Mouse (Mus musculus): ENCODE results near the gene Ppm1e. TPM values are rescaled to one million over a fixed set of nuclear protein-coding genes. Genes with fewer than 3 reads are reported as not detected.

Gene Ppm1e
- 2.1 TPM in 2 replicates for polyA plus RNA-seq (2015; fragmentation: Nextera tagmentation; extraction: Ambion mirVana)

- Histone ChIP-seq H3K4me3 (peak within 1 kb of the TSS; percentile 69), H3K4me1 (peaks cover 13% of the 10 kb centered on the region), H3K9me3 (no peaks in the 10 kb centered on the region), H3K27ac (no peak within 1 kb of the TSS), H3K36me3 (no peaks in the 10 kb centered on the region), H3K4me2 (replicated peaks) (peak within 1 kb of the TSS; percentile 98), H3K9ac (peak within 1 kb of the TSS; percentile 64), H3K27me3 (peaks cover 57% of the 10 kb centered on the region)
- WGBS: under 1% methylated on average over 88 of the region's 104 CpGs
- ATAC-seq (ENCODE audit: low FRiP score, low read depth): peak; percentile 94
Observed at GRCm38 (mm10) chr11:87358331-87359261, at the start of gene Ppm1e. Gene Ppm1e (minus strand): TSS chr11:87359023.

GRCm38 (mm10) chr11:87404876-87405275 lies 46.1 kb upstream of the Ppm1e start, which contains the start of the genes Rad51c and Tex14:
Gene Rad51c (minus strand): TSS chr11:87404954.
Gene Tex14 (plus strand): TSS chr11:87405065.
- H3K27me3 ChIP-seq: no peaks in the 10 kb centered on the region
- 78% methylated on average over 27 of the region's 27 CpGs for WGBS
- ATAC-seq (ENCODE audit: low FRiP score, low read depth): no peak
- H3K9ac ChIP-seq: peak within 1 kb of the TSS; percentile 77
- peak within 1 kb of the TSS; percentile 66 for H3K4me2 ChIP-seq (replicated peaks)
- peak within 1 kb of the TSS; percentile 63 for H3K4me3 ChIP-seq
- H3K36me3 ChIP-seq: peaks cover 4% of the 10 kb centered on the region
- peak within 1 kb of the TSS; percentile 94 for H3K27ac ChIP-seq
- H3K4me1 ChIP-seq: 0 out of 2 replicates have a peak, but pooled peaks cover 4% of the 10 kb centered on the region
- no peaks in the 10 kb centered on the region; the same call in 1 of the 2 replicates for H3K9me3 ChIP-seq

GRCm38 (mm10) chr11:87404111-87404853 lies 45.5 kb upstream of the Ppm1e start:
- peak overlapping the region; percentile 94 for H3K27ac ChIP-seq
- H3K4me2 ChIP-seq (replicated peaks): peak overlapping the region; percentile 66
- 3% methylated on average over 56 of the region's 58 CpGs for WGBS
- peaks cover 4% of the 10 kb centered on the region for H3K36me3 ChIP-seq
- no peaks in the 10 kb centered on the region; the same call in 1 of the 2 replicates for H3K9me3 ChIP-seq
- ATAC-seq (ENCODE audit: low FRiP score, low read depth): peak; percentile 91
- peak overlapping the region; percentile 63 for H3K4me3 ChIP-seq
- no peaks in the 10 kb centered on the region for H3K27me3 ChIP-seq
- H3K9ac ChIP-seq: peak overlapping the region; percentile 77
- 0 out of 2 replicates have a peak, but pooled peaks cover 4% of the 10 kb centered on the region for H3K4me1 ChIP-seq

- Histone ChIP-seq H3K9me3 (no peaks in the 10 kb centered on the region), H3K27ac (no peak overlapping the region), H3K4me3 (no peak overlapping the region), H3K36me3 (peaks cover 14% of the 10 kb centered on the region), H3K4me1 (no peaks in the 10 kb centered on the region), H3K27me3 (no peaks in the 10 kb centered on the region), H3K9ac (no peak overlapping the region), H3K4me2 (replicated peaks) (no peak overlapping the region)
- 98% methylated on average over 2 of the region's 2 CpGs for WGBS
- ATAC-seq (ENCODE audit: low FRiP score, low read depth): no peak
Observed at GRCm38 (mm10) chr11:87398402-87398801, 39.6 kb upstream of the Ppm1e start.

DNA sequence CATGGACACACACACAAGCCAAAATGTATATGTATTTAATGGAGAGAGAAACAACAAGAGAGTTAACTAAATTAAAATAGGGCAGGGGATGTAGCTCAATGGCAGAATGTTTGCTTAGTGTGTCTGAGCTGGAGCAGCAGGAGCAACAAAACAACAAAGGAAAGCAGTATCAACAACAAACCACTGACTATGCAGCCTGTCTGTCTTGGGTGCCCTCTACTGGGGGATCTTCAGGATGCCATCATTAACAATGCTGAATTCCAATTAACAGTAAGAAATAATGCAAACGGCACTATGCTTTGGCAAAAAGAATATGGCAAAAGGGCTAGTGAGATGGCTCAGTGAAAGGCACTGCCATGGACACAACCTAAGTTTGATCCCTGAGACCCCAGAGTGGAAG lies 35.0 kb upstream of the Ppm1e start:
- H3K9ac ChIP-seq: no peak overlapping the region
- WGBS: 57% methylated on average over 1 of the region's 1 CpGs
- H3K27me3 ChIP-seq: no peaks in the 10 kb centered on the region
- no peaks in the 10 kb centered on the region for H3K4me1 ChIP-seq
- no peaks in the 10 kb centered on the region for H3K9me3 ChIP-seq
- H3K4me2 ChIP-seq (replicated peaks): no peak overlapping the region
- H3K27ac ChIP-seq: no peak overlapping the region
- no peak overlapping the region for H3K4me3 ChIP-seq
- H3K36me3 ChIP-seq: peaks cover 20% of the 10 kb centered on the region
- ATAC-seq (ENCODE audit: low FRiP score, low read depth): no peak

GRCm38 (mm10) chr11:87385676-87386075 lies 26.9 kb upstream of the Ppm1e start:
- ATAC-seq (ENCODE audit: low FRiP score, low read depth): no peak
- no peak overlapping the region for H3K9ac ChIP-seq
- no peaks in the 10 kb centered on the region for H3K27me3 ChIP-seq
- H3K4me1 ChIP-seq: no peaks in the 10 kb centered on the region
- WGBS: 93% methylated on average over 1 of the region's 1 CpGs
- no peak overlapping the region for H3K4me2 ChIP-seq (replicated peaks)
- H3K4me3 ChIP-seq: no peak overlapping the region
- H3K27ac ChIP-seq: no peak overlapping the region
- peaks cover 6% of the 10 kb centered on the region; the same call in 1 of the 2 replicates for H3K36me3 ChIP-seq
- no peaks in the 10 kb centered on the region for H3K9me3 ChIP-seq

GRCm38 (mm10) chr11:87384551-87384950 lies 25.7 kb upstream of the Ppm1e start:
- 91% methylated on average over 4 of the region's 4 CpGs for WGBS
- Histone ChIP-seq H3K36me3 (peaks cover 9% of the 10 kb centered on the region; the same call in 1 of the 2 replicates), H3K4me1 (peaks cover 3% of the 10 kb centered on the region; the same call in 1 of the 2 replicates), H3K27me3 (no peaks in the 10 kb centered on the region), H3K9ac (no peak overlapping the region), H3K4me3 (no peak overlapping the region), H3K9me3 (no peaks in the 10 kb centered on the region), H3K4me2 (replicated peaks) (no peak overlapping the region), H3K27ac (no peak overlapping the region)
- no peak for ATAC-seq (ENCODE audit: low FRiP score, low read depth)

DNA sequence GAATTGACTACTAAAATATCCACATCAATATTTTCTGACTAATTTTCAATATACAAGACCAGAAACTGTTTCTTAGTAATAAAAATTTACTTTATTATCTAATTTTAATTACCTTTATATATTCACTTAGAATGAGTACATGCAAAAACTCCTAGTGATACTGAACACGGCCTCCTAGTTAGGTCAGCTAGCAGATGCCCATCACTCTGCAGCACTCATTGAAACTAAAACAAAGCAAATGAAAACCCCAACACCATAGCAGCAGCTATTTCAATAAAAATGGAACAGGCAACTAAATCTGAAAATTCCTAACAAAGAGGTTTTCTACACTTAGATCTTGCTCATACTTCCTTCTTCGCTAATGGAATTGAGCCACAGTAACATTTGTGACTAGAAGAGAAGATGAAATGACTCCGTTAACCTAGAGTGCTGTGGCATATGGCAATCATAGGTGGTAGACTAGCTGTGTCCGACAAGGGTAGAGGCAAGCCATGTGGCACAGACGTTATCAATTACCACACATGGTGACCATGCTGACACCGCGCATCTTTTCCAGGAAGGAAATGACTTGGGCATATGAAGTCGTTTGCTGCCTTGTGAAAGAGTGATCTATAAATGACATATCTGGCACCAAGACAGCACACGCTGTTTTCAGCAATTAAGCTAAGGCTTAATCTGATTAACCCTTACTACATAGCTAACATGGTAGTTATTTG lies 9.2 kb upstream of the Ppm1e start:
- no peak overlapping the region for H3K4me3 ChIP-seq
- H3K36me3 ChIP-seq: no peaks in the 10 kb centered on the region
- no peak overlapping the region for H3K27ac ChIP-seq
- 42% methylated on average over 9 of the region's 9 CpGs for WGBS
- H3K9ac ChIP-seq: no peak overlapping the region
- H3K4me1 ChIP-seq: no peaks in the 10 kb centered on the region
- no peaks in the 10 kb centered on the region for H3K27me3 ChIP-seq
- H3K9me3 ChIP-seq: no peaks in the 10 kb centered on the region
- ATAC-seq (ENCODE audit: low FRiP score, low read depth): no peak
- H3K4me2 ChIP-seq (replicated peaks): no peak overlapping the region

DNA sequence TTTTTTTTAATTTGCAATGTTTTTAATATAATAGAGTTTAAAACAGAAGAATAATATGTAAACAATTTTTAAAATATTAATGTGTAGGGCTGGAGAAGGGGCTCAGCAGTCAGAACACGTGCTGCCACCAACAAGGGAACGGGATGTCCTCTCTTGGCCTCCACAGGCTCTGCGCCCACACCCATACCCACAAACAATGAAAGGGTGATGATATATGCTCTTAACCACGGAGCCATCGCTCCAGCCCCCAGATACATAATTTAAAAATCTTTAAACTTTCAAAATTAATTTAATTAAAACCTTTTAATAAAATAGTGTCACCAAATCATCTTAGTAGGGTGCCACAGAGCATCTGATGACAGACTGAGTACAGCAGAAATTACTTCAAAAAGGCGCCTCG lies 8.2 kb upstream of the Ppm1e start:
- H3K4me1 ChIP-seq: no peaks in the 10 kb centered on the region
- H3K27me3 ChIP-seq: no peaks in the 10 kb centered on the region
- no peak overlapping the region for H3K9ac ChIP-seq
- H3K27ac ChIP-seq: no peak overlapping the region
- 84% methylated on average over 7 of the region's 7 CpGs for WGBS
- no peak overlapping the region for H3K4me2 ChIP-seq (replicated peaks)
- H3K9me3 ChIP-seq: no peaks in the 10 kb centered on the region
- ATAC-seq (ENCODE audit: low FRiP score, low read depth): no peak
- H3K36me3 ChIP-seq: no peaks in the 10 kb centered on the region
- no peak overlapping the region for H3K4me3 ChIP-seq

DNA sequence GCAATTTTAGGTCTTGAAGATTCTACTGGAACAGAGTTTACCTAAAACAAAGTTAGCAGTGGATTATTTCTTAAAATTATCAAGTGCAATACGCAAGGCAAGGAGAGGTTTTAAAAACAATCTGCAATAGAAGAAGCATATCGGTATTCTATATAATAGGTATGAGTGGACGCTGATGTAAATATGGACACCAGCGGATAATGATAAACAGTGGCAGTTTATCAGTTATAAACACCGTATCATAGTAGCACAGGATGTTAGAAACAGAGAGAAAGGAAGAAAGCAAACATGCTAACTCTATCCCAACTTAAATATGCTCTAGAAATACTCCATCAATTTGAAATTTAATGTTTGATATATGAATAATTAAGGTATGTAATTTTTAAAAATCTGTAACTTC lies 6.3 kb upstream of the Ppm1e start:
- Histone ChIP-seq H3K36me3 (no peaks in the 10 kb centered on the region), H3K4me3 (no peak overlapping the region), H3K4me2 (replicated peaks) (no peak overlapping the region), H3K27ac (no peak overlapping the region), H3K9me3 (no peaks in the 10 kb centered on the region), H3K4me1 (no peaks in the 10 kb centered on the region), H3K9ac (no peak overlapping the region), H3K27me3 (peaks cover 9% of the 10 kb centered on the region)
- WGBS: 93% methylated on average over 5 of the region's 5 CpGs
- no peak for ATAC-seq (ENCODE audit: low FRiP score, low read depth)

- peaks cover 55% of the 10 kb centered on the region for H3K27me3 ChIP-seq
- ATAC-seq (ENCODE audit: low FRiP score, low read depth): no peak; the same call in 1 of the 2 replicates
Observed at GRCm38 (mm10) chr11:87359262-87359612, 414 bp upstream of the Ppm1e start.

More at GRCm38 (mm10) chr11:87359262-87359612, 414 bp upstream of the Ppm1e start:
- Histone ChIP-seq H3K9ac (peak overlapping the region; percentile 64), H3K4me1 (peaks cover 13% of the 10 kb centered on the region), H3K4me3 (peak overlapping the region; percentile 69), H3K4me2 (replicated peaks) (peak overlapping the region; percentile 98), H3K27ac (no peak overlapping the region), H3K9me3 (no peaks in the 10 kb centered on the region), H3K36me3 (no peaks in the 10 kb centered on the region)
- 16% methylated on average over 10 of the region's 10 CpGs for WGBS

Measured in limb, embryonic 13.5 days (tissue).